ENCODE assay signal across 9 mouse cellular contexts in the genomic region with DNA sequence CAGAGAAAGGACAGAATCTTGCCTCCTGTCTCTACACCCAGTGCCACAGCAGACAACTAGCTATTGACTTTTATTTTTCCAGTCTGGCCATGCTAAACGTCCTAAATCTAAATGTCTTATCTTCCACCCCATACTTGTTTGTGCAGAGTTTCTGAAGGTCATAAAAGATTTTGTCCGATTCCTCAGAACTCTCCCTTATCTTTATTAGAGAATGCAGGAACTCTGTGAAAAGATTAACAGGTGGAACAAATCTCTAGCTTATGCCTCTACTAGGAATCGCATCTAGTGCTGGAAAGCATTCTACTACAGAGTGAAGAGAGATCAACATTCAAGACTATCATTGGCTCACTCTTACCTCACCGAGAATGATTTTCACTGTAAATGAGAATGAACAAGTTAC. TPM values are rescaled to one million over a fixed set of nuclear protein-coding genes. Genes with fewer than 3 reads are reported as not detected.
DNase-seq lines count a peak whose midpoint lies in the region; ATAC-seq and TF ChIP-seq lines count a peak whose summit lies in the region.
"Had no signal": no experiment of that assay in that cellular context is flagged by ENCODE, and none has a peak within 500 bp of the region (broad histone marks: within the 10 kb centered on the region; RNA-seq: fewer than 3 reads in every experiment).

No protein-coding gene starts in this region.

- no peaks in the 10 kb centered on the region for H3K36me3 ChIP-seq in forebrain, embryonic 10.5 days (replicated peaks)
- H3K36me3 ChIP-seq in limb, embryonic 14.5 days (ENCODE audit: control insufficient read depth, insufficient read depth, low read length), result 0 out of 2 replicates have a peak, but pooled peaks cover 3% of the 10 kb centered on the region
- peaks cover 2% of the 10 kb centered on the region; the same call in 1 of the 2 replicates for H3K36me3 ChIP-seq in small intestine, adult 2 months (ENCODE audit: control insufficient read depth, insufficient read depth, low read length)

- H3K4me1 ChIP-seq in forebrain, embryonic 10.5 days, result peaks cover 49% of the 10 kb centered on the region
- H3K4me1 ChIP-seq in limb, embryonic 14.5 days (ENCODE audit: control insufficient read depth, insufficient read depth, low read length), result peaks cover 18% of the 10 kb centered on the region
- H3K4me1 ChIP-seq in small intestine, adult 2 months (ENCODE audit: control insufficient read depth, insufficient read depth, insufficient read length, low read length), result peaks cover 10% of the 10 kb centered on the region; the same call in 1 of the 2 replicates

- TF ChIP-seq CTCF in layer of hippocampus, adult 2 months (conservative IDR thresholded peaks at IDR 0.05), result no peak
- TF ChIP-seq CTCF in small intestine, adult 2 months (IDR thresholded peaks at IDR 0.05; ENCODE audit: extremely low read depth, insufficient read length, insufficient replicate concordance, low read depth, low read length), result no peak

- ATAC-seq in limb, embryonic 14.5 days (ENCODE audit: low FRiP score, low read depth), result no peak

- peaks cover 4% of the 10 kb centered on the region for H3K27me3 ChIP-seq in forebrain, embryonic 10.5 days (ENCODE audit: poor library complexity, severe bottlenecking)
- no peaks in the 10 kb centered on the region for H3K27me3 ChIP-seq in limb, embryonic 14.5 days (ENCODE audit: control insufficient read depth, insufficient read depth, low read length)
- no peaks in the 10 kb centered on the region for H3K27me3 ChIP-seq in small intestine, adult 2 months (ENCODE audit: control insufficient read depth, insufficient read depth, low read length)

- no peak for TF ChIP-seq POLR2A in limb, embryonic 14.5 days (IDR thresholded peaks at IDR 0.05; ENCODE audit: borderline replicate concordance, extremely low read depth, insufficient read depth, insufficient read length)
- TF ChIP-seq POLR2A in small intestine, adult 2 months (IDR thresholded peaks at IDR 0.05; ENCODE audit: low read depth, low read length), result no peak

- H3K9me3 ChIP-seq in forebrain, embryonic 10.5 days, result no peaks in the 10 kb centered on the region
- H3K9me3 ChIP-seq in limb, embryonic 14.5 days (ENCODE audit: control insufficient read depth, low read length), result no peaks in the 10 kb centered on the region

- WGBS in forebrain, embryonic 10.5 days, result 81% methylated on average over 4 of the region's 4 CpGs
- 61% methylated on average over 4 of the region's 4 CpGs for WGBS in limb, embryonic 14.5 days
- WGBS in small intestine, adult 2 months, result 24% methylated on average over 4 of the region's 4 CpGs

- 0 out of 2 replicates have a peak overlapping the region, but pooled peaks have one; percentile 96 for H3K9ac ChIP-seq in limb, embryonic 14.5 days (ENCODE audit: low read depth, low read length, severe bottlenecking)

- peak overlapping the region; percentile 55 for H3K4me2 ChIP-seq in limb, embryonic 14.5 days (replicated peaks; ENCODE audit: low read depth, low read length, severe bottlenecking)

- DNase-seq in layer of hippocampus, adult 2 months (ENCODE audit: low spot score in 2 of 2), result no peak
- no peak for DNase-seq in layer of hippocampus, adult 9-10 months (ENCODE audit: low spot score)
- DNase-seq in forebrain, embryonic 10.5 days (ENCODE audit: extremely low spot score, low spot score), result no peak
- DNase-seq in limb, embryonic 14.5 days (ENCODE audit: low spot score), result no peak
- no peak for DNase-seq in right cerebral cortex, postnatal 4 days
- no peak for DNase-seq in left cerebral cortex, adult 9 months (ENCODE audit: low spot score in 2 of 2)
- DNase-seq in lung, postnatal 36 days, result no peak
- DNase-seq: kidney, adult 8-10 months had no signal

- no peak overlapping the region; the same call in 1 of the 2 replicates for H3K4me3 ChIP-seq in layer of hippocampus, adult 2 months
- H3K4me3 ChIP-seq in forebrain, embryonic 10.5 days, result peak overlapping the region; percentile 78
- peak overlapping the region; percentile 95 for H3K4me3 ChIP-seq in limb, embryonic 14.5 days (replicated peaks; ENCODE audit: low read length)
- no peak overlapping the region for H3K4me3 ChIP-seq in small intestine, adult 2 months (ENCODE audit: low read depth, low read length)

- H3K27ac ChIP-seq in layer of hippocampus, adult 2 months, result 0 out of 2 replicates have a peak overlapping the region, but pooled peaks have one; percentile 99
- no peak overlapping the region for H3K27ac ChIP-seq in forebrain, embryonic 10.5 days
- no peak overlapping the region for H3K27ac ChIP-seq in limb, embryonic 14.5 days (replicated peaks; ENCODE audit: low read depth, low read length)
- peak overlapping the region; percentile 94 for H3K27ac ChIP-seq in small intestine, adult 2 months (ENCODE audit: insufficient read depth, low read depth, low read length)

RNA-seq across cellular contexts. Expression of gene Jak2, which starts 1.7 kb away (rescaled TPM):
- 10 to 100 TPM; 27.1 to 28.1 TPM for total RNA-seq in layer of hippocampus, adult 2 months (2021)
- polyA plus RNA-seq in forebrain, embryonic 10.5 days (2016; fragmentation: Nextera tagmentation; extraction: Ambion mirVana), result 5.3 and 6.1 TPM in 2 replicates
- polyA plus RNA-seq in limb, embryonic 14.5 days (2012; rRNA removed), result 13.1 and 15.7 TPM in 2 replicates
- 15.2 and 16.4 TPM in 2 replicates for polyA plus RNA-seq in limb, embryonic 14.5 days (2014; fragmentation: Nextera tagmentation; extraction: Ambion mirVana)
- 4.0 and 14.5 TPM in 2 replicates for polyA plus RNA-seq in small intestine, adult 2 months (2012; rRNA removed)

Comparison
In these comparisons a context has a peak if more than half of its experiments do, and no peak if none do; other contexts are left out.
1. H3K27ac ChIP-seq: peak in layer of hippocampus, adult 2 months (single experiment) and small intestine, adult 2 months (single experiment); none in forebrain, embryonic 10.5 days (single experiment) and limb, embryonic 14.5 days (single experiment).
2. H3K4me3 ChIP-seq: peak in forebrain, embryonic 10.5 days (single experiment) and limb, embryonic 14.5 days (single experiment); none in layer of hippocampus, adult 2 months (single experiment) and small intestine, adult 2 months (single experiment).